ENCODE assay signal across 11 mouse cellular contexts in the genomic region with DNA sequence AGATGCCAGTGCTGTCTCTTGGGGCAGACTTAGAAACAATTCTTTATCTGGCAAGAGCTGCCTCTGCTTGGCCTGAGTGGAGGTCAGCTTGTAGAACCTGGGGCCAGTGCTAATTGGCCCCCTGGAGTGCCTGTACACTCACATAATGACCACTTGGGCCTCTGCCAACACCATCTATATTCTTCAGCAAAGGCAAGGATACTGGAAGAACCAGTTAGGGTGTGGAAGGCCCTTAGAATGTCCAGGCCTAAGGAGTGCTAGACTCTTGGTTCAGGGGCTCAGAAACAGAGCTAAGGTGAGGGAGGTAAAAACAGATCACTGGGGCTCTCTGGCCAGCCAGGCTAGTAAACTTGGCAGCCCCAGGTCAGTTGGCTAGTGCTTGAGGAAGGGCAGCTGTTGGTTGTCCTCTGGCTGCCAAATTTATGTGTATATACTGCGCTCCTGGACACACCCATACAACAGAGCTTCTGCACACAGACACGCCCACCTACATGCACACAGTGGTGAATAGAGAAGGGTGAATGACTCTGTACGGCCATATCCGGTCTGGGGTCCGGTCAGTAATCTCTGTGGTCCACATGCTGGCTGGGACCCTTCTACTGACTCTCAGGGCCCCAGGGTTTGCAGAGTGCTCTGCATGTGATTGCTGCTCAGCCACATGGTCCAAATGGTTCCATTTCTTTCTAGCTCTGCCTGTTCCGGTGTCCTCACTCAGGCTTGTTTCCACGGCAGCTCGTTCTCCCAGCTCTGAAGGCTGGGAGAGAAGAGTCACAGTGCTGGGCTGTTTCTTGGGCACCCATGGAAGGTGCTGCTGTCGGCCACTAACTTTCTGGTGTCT. TPM values are rescaled to one million over a fixed set of nuclear protein-coding genes. Genes with fewer than 3 reads are reported as not detected.
A peak's percentile ranks its signal among the peaks of the same experiment; 100 is the strongest.
DNase-seq lines count a peak whose midpoint lies in the region; ATAC-seq and TF ChIP-seq lines count a peak whose summit lies in the region.
"Had no signal": no experiment of that assay in that cellular context is flagged by ENCODE, and none has a peak within 500 bp of the region (broad histone marks: within the 10 kb centered on the region; RNA-seq: fewer than 3 reads in every experiment).

No protein-coding gene starts in this region.

- H3K9ac ChIP-seq in forebrain, embryonic 15.5 days (replicated peaks), result no peak overlapping the region
- H3K9ac ChIP-seq in forebrain, embryonic 13.5 days, result no peak overlapping the region
- H3K9ac ChIP-seq in stomach, postnatal 0 days (ENCODE audit: low read length), result no peak overlapping the region
- H3K9ac ChIP-seq: limb, embryonic 13.5 days had no signal

- no peak overlapping the region for H3K4me2 ChIP-seq in forebrain, embryonic 15.5 days (replicated peaks)
- H3K4me2 ChIP-seq in forebrain, embryonic 13.5 days, result no peak overlapping the region
- H3K4me2 ChIP-seq in stomach, postnatal 0 days (replicated peaks; ENCODE audit: low read depth), result peak overlapping the region; percentile 21; the same call in 1 of the 2 replicates
- H3K4me2 ChIP-seq: limb, embryonic 13.5 days had no signal

- no peak for TF ChIP-seq EP300 in stomach, postnatal 0 days (optimal IDR thresholded peaks at IDR 0.05)

- no peaks in the 10 kb centered on the region for H3K9me3 ChIP-seq in forebrain, embryonic 15.5 days
- H3K9me3 ChIP-seq in forebrain, embryonic 13.5 days (replicated peaks), result no peaks in the 10 kb centered on the region
- H3K9me3 ChIP-seq in stomach, postnatal 0 days (ENCODE audit: control insufficient read depth, low read length), result no peaks in the 10 kb centered on the region
- H3K9me3 ChIP-seq: limb, embryonic 13.5 days had no signal

- no peak overlapping the region for H3K4me3 ChIP-seq in forebrain, embryonic 15.5 days
- no peak overlapping the region for H3K4me3 ChIP-seq in forebrain, embryonic 13.5 days
- H3K4me3 ChIP-seq in stomach, postnatal 0 days (ENCODE audit: low read depth, low read length), result no peak overlapping the region
- H3K4me3 ChIP-seq: limb, embryonic 13.5 days had no signal

- H3K27ac ChIP-seq in forebrain, embryonic 15.5 days (replicated peaks), result 0 out of 2 replicates have a peak overlapping the region, but pooled peaks have one; percentile 11
- no peak overlapping the region for H3K27ac ChIP-seq in forebrain, embryonic 13.5 days
- peak overlapping the region; percentile 82 for H3K27ac ChIP-seq in stomach, postnatal 0 days (replicated peaks)
- H3K27ac ChIP-seq: limb, embryonic 13.5 days had no signal

- peak; percentile 38 for ATAC-seq in forebrain, embryonic 15.5 days (replicated peaks)
- no peak for ATAC-seq in forebrain, embryonic 13.5 days
- peak; percentile 87 for ATAC-seq in stomach, postnatal 0 days (ENCODE audit: low FRiP score, low TSS enrichment)

- 66% methylated on average over 9 of the region's 9 CpGs for WGBS in forebrain, embryonic 15.5 days
- WGBS in forebrain, embryonic 13.5 days, result 70% methylated on average over 9 of the region's 9 CpGs
- 38% methylated on average over 9 of the region's 9 CpGs for WGBS in stomach, postnatal 0 days

- no peaks in the 10 kb centered on the region for H3K36me3 ChIP-seq in forebrain, embryonic 15.5 days
- no peaks in the 10 kb centered on the region for H3K36me3 ChIP-seq in forebrain, embryonic 13.5 days (ENCODE audit: poor library complexity, severe bottlenecking)
- no peaks in the 10 kb centered on the region for H3K36me3 ChIP-seq in stomach, postnatal 0 days (ENCODE audit: control insufficient read depth, insufficient read depth, low read length)
- H3K36me3 ChIP-seq: limb, embryonic 13.5 days had no signal

- H3K4me1 ChIP-seq in forebrain, embryonic 15.5 days, result peaks cover 15% of the 10 kb centered on the region; the same call in 1 of the 2 replicates
- H3K4me1 ChIP-seq in forebrain, embryonic 13.5 days, result peaks cover 15% of the 10 kb centered on the region
- peaks cover 4% of the 10 kb centered on the region for H3K4me1 ChIP-seq in stomach, postnatal 0 days (replicated peaks; ENCODE audit: control insufficient read depth, insufficient read depth)
- H3K4me1 ChIP-seq: limb, embryonic 13.5 days had no signal

- no peak for TF ChIP-seq CTCF in stomach, postnatal 0 days (IDR thresholded peaks at IDR 0.05; ENCODE audit: low read depth)

- intact Hi-C loops in heart, postnatal 25 days (cut with DNase I), result no loop called here

- peak; percentile 44 for DNase-seq in retina, postnatal 1 day
- DNase-seq in retina, embryonic 14.5 days (ENCODE audit: low spot score), result no peak
- DNase-seq in kidney, postnatal 36 days, result peak; percentile 49 to 51
- peak; percentile 71 for DNase-seq in stomach, postnatal 0 days (ENCODE audit: low spot score)
- DNase-seq in heart, postnatal 25 days (ENCODE audit: low spot score), result no peak
- DNase-seq in ovary, postnatal 10 days (ENCODE audit: low spot score), result no peak
- DNase-seq: heart, postnatal 14 days had no signal

- H3K27me3 ChIP-seq in forebrain, embryonic 15.5 days, result no peaks in the 10 kb centered on the region
- H3K27me3 ChIP-seq in forebrain, embryonic 13.5 days, result no peaks in the 10 kb centered on the region
- no peaks in the 10 kb centered on the region for H3K27me3 ChIP-seq in stomach, postnatal 0 days (ENCODE audit: control insufficient read depth, insufficient read depth, low read length)
- H3K27me3 ChIP-seq: limb, embryonic 13.5 days had no signal

RNA-seq across cellular contexts. Expression of a gene that starts 22.4 kb away (rescaled TPM):
- 0.22 and 0.45 TPM in 2 replicates for polyA plus RNA-seq in forebrain, embryonic 15.5 days (2015; fragmentation: Nextera tagmentation; extraction: Ambion mirVana)
- 0.13 and 0.48 TPM in 2 replicates for polyA plus RNA-seq in forebrain, embryonic 13.5 days (2015; fragmentation: Nextera tagmentation; extraction: Ambion mirVana)
- polyA plus RNA-seq in stomach, postnatal 0 days (2015; fragmentation: Nextera tagmentation; extraction: Ambion mirVana), result 5.3 and 6.3 TPM in 2 replicates
- under 1 TPM; 0.39 to 0.78 TPM for total RNA-seq in heart, postnatal 25 days (2021)
- total RNA-seq: neutrophil, adult 5-6 weeks had no signal

Comparison
In these comparisons a context has a peak if more than half of its experiments do, and no peak if none do; other contexts are left out.
1. DNase-seq: peak in retina, postnatal 1 day (single experiment), kidney, postnatal 36 days (2 of 2) and stomach, postnatal 0 days (single experiment); none in retina, embryonic 14.5 days (single experiment), heart, postnatal 25 days (single experiment) and ovary, postnatal 10 days (single experiment).